Mouse (Mus musculus) urinary bladder, postnatal 14 days (tissue): ENCODE measurements around the gene Pappa.
A peak's percentile ranks its signal among the peaks of the same experiment; 100 is the strongest.

Experiments
- DNase-seq: peaks from one replicate; pipeline ENCODE4 v3.0.0; 2021; ENCODE audit warnings: low spot score

The Pappa gene

DNA sequence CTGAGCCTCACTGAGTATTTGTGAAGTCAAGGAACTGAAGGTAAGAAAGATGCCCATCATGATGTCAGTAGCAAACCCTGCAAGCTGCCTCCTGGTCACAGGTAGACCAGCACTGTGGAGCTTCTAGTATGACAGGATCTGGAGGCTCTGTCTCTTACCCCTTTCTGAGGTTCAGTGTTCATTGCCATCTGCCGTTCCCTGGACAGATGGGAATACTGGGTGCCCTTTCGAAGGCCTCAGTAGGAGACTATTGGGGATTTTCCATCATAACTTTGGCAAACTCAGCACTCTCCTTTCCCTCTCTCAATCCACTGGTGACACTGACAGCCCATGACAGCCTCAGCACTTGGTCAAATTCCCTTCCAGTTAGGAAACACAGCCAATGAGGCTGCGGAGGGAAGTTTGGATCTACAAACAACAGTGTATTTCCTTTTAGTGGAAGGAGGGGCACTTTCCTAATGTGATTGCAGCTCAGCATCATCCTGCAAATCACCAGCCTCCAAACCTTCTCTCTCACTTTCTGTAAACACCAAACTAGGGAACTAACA is 42.4 kb downstream of the Pappa start:
- DNase-seq: no peak

DNA sequence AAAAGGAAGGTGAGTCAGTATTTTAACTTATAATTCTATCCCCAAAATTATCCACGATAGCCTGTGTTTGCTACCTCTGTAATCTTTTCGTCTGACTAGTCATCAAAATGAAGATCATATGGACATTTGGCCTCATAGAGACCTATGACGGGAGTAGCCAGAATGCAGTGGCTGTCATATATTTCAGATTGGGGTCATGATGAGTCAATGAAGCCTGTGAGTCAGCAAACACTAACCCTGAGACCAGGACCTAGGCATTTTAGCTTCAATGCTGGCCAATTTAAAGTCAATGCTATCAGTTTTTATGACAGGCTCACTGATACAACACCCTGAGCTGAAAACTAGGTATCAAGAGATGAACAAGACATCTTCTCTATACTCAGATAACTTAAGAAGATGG is 50.5 kb downstream of the Pappa start:
- DNase-seq: no peak

DNA sequence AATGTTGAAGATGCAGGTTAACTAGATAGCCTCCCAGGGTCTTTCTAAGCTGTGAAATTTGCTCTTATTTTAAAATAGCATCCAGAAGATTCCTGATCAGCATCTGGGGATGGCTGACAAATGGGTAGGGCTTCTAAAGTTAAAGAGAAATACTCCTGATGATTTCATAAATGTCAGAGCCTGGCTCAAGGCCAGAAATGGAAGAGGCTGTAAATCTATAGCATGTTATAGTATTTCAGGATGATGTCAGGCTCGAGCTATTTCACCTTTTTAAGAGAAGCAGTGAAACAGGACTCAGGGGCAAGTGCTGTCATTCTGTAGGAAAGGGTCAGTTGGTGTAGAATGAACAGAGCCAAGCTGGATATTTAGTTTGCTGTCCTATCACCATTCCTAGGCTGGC is 54.2 kb downstream of the Pappa start:
- no peak for DNase-seq

DNA sequence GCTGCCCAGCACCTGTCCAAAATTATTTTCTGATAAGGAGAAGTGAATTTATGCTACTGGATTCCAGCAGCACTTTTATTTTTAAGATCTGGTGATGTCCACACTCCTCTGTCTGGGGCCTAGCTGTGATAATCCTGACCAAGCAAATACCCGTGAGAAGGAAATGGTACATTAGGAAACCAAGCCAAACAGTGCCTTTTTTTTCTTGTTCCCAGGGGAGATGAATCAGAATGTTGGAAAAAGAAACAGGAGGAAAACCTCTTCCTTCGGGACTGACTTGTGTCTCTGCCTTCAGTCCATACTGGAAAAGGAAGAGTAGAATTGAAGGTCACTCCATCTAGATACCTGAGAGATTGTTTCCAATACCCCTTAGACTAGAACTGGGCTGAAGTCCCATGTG is 63.3 kb downstream of the Pappa start:
- no peak for DNase-seq

DNA sequence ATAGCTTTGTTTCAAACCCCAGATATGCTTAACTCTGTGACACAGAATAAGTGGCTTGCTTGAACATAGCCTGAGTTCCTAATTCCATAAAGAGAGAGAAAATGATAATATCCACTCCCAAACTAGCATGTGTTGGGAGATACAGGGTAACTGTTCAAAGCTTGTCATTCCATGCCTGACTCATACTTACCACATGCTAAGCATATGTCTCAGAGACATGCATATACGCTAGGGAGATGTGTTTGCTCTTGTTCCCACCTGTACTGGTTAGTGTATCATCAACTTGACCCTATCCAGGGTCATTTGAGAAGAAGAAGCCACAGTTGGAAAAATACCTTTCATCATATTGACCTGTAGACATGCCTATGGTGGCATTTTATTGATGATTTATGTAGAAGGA is 63.7 kb downstream of the Pappa start:
- no peak for DNase-seq

DNA sequence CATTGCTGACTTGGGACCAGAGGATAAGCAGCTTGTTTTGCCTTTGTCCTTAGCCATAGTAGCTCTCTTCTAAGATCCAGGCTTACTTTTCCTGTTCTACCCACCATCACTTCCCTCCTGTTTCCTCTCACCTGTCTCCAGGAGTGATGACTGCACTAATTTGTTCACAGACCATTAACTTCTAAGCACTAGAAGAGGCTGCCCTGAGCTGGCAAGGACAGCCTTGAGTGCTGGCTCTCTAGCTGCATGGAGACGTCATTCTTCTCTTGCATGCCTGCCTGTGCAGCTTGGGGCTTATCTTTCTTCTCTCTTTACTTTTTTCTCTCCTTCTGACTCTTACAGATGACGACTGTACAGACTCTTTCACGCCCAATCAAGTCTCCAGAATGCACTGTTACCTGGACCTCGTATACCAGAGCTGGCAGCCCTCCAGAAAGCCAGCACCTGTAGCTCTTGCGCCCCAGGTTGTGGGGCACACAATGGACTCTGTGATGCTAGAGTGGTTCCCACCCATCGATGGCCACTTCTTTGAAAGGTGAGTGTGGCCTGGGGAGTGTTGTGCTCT is 65.0 kb downstream of the Pappa start:
- DNase-seq: peak; percentile 5

DNA sequence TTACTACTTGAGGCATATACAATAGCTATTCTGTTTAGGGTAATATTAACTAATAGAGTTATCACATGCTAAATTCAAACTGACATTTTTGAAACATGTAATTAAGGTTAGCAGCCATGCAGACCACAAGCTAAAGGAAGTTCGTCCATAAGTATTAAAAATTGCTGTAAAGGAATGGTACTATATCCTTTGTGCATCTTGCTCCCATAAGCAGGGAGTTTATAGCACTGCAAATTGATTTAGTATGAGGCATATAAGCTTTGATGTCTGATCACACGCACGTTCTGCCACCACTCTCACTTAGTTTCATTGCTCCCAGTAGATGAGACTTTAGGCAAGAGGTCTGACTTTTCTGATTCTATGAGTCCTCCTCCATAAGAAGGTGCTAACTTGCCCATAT is 68.8 kb downstream of the Pappa start:
- no peak for DNase-seq

DNA sequence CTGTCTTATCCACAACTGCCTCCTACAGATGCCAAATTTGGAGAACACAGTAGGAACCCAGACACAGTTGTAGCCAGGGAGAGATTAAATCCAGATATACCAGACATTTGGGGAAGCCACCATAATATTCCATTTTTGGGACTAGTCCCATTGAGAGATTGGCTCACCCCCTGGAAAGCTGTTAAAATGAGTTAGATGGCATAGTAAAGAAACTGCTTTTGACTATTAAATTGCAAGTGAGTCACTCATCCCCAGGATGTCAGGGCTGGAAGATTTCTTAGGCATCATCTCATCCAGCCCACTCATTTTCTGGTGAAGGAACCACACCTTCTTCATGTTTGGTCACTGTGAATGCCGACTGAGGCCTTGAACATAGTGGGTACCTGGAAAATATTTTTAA is 72.0 kb downstream of the Pappa start:
- DNase-seq: no peak

DNA sequence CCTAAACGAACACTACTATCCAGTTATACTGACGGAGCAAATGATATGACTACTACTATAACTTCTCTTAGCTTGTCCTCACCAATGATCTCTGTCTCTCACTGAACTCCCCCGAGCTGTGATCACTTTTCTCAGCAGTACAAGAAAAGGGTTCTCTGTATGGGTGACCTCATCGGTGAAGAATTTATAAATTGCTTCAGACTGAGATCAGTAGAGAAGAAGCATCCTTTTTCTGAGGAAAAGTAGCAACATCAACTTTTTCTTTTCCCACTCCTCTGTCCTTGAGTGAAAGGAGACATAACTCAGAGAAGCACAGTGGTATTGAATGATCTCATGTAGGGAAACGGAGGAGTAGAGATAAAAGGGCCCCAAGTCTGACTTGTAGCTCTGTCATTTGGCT is 79.7 kb downstream of the Pappa start:
- DNase-seq: no peak

DNA sequence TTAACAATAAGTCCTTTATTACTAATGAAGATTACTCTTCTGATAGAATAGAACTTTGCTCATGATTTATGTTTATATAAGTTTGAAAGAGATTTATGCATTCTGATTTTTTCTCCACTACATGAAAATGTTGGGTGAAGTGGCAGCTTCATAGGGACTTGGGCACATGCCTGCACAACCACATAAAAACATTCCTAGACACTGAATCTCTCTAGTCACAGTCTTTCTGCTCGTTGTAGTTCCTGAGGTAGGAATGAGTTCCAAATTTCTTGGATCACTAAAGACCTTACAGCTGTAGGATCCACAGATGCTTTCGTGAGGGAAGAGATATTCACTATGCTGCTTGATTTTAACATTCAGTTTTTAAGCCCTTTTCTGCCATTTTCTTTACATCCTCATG is 81.5 kb downstream of the Pappa start:
- no peak for DNase-seq

DNA sequence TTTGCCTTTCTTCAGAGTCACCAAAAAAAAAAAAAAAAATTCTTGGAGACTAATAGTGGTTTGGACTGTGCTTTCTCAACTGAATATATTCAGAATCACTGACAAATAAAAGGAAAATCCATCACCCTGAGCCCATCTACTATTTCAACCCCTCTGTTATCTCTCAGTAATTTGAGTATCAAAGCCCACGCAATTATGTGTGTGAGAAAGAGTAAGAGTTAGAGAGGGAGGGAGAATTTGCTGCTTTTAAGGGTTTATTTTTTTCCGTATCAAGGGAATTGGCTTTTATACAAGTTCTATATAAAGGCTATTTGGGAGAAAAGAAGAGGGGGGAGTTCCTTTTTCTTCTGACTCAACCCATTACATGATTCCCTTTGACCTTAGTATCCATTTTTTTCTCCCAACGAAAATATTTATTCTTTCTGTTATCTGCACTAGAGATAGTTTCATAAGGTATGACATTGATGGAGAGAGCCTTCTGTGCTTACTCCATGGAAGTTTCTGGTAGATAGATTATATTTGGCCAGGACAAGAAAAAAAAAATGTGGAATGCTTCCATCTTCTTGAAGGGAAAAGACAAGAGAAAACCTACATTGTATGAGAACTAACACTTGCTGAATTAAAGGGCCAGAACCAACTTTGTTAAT is 85.5 kb downstream of the Pappa start:
- DNase-seq: no peak

DNA sequence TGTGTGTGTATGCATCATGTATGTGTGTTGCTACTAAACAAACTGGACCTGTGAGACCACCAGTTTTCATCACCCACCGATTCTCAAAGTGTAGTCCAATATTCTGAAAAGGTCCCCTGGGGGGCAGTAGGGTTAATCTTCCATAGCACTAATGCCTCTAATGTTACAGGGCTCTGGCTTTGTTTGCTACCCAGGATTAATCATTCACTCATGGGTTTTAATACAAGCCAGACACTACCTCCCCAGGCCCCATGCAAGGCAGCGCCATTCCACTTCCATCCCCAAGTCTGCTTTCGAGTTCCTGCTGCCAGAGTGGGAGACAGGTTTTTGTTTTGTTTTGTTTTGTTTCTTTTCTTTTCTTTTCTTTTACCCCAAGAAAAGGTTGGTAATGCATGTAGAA is 92.7 kb downstream of the Pappa start:
- DNase-seq: no peak

DNA sequence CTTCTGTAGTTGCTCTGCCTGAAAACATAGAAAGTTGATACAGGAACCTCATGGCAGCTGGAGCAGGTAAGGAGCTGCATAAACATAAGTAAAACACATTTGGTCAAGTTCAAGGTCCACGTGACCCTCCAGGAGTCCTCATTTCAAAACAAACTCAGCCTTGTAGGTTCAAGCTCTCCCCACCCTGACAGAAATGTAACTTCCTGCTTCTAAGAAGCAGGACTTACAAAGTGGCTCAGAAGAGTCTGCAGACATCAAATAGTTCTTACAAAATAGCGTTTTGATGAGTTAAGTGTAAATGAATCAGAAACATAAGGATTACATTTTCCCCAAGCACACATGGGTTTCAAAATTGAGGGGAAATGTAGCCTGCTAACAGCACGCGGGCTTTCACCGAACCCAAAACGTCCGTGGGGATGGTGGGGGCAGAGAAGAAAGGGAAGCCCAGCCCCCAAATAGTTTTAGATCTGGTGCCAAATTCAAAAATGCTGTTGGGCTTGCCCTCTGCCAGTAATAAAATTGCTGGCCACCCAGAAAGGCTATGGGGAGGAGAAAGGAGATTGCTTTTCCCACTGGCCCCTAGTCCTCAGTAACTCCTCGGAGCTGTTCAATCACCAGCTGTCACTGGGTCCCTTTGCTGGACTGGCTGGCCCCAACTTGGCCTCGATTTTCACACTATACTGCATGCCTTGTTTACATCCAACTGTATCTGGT is 93.8 kb downstream of the Pappa start:
- no peak for DNase-seq

DNA sequence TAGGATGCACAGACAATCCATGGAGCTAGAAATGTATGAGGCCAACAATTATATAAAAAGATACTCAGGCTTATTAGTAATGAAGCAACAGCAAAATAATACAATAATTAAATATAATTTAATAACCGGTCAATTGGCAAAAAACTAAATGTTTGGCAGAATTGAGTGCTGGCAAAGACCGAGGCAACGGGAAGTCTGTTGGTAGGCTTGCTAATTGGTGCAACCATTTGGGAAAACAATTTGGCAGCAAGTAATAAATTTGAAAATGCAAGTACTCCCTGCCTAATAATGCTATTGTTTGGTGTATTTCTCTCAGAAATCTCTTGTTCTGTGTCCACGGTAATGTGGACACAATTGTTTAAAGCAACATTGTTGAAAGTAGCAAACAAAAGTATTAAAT is 99.9 kb downstream of the Pappa start:
- DNase-seq: no peak

DNA sequence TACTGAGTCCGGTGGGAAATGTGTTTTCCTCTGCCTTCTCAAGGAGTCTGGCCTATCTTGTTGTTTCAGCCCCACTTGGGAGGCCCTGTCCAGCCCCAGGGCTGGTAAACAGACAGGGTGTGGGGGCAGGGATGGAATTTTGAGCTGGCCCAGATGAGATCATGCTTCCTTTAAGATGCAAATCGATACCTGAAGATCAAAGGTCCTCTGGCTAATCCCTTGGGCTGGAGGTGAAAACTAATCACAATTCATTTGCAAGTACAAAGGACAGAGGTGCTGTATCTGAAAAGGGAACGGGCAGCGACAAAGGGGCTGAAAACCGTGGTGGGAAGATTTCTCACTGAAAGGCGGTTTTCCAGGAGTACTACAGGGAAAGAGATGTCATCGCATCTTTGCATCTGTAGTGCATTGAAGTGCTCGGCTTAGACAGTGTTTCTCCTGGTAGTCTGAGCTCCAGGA is 114.6 kb downstream of the Pappa start:
- no peak for DNase-seq

DNA sequence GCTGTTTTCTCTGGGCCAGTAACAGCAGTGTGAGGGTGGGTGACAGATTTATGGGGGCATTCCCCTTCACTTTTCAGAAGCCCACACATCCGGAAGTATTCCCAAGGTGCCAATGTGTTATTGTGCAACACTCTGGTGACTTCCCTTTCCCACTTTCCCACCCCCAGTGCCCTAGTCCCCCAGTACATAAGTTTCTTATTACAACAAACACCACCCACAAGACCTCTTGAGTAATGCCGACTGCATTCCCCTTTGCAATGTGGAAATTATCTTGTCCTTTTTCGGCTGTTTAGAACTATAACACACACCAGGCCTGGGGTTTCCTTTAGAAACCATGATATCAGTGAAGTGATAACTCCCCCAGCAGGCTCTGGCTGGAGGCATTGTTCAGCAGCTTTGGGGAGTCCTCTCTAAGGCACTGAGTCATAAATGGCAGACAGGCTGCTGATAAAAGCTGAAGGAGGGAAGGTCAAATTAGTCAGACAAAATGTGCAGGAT is 118.5 kb downstream of the Pappa start:
- DNase-seq: no peak

DNA sequence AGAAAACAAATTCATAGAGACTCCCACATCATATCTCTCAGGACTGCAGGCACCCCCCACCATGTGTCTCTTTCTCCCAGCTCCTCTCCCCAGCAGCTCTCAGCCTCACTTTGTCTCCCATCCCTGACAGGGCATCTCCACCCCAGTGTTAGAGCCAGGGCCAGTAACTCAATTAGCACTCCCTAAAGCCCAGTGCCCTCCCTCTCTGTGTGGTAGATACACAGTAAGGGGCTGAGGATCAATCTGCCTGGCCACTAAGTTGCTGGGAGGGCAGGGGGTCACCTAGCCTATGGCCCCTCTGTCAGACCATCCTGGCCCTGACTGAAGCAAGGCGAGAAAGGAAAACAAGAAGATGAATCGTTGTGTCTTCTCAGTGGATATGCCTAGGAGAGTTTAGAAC is 119.3 kb downstream of the Pappa start:
- DNase-seq: no peak

DNA sequence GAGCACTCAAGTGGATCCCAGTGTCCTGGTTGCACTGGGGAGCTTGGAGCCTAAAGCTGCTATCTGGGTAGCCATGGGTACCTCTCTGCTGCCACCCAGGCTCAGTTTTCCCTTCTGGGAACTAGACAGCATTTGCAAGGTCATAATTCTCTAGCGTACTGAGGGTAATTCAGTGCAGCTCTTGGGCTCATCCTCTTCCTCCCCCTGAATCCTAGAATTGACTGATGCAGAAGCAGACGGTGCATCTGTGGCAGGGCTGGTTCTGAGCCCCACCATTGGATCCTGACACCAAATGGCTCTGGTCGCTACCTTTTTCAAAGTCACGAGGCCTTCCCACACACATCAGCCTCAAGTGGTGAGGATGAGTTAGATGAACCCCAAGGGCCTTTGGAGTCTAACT is 121.0 kb downstream of the Pappa start:
- DNase-seq: no peak

DNA sequence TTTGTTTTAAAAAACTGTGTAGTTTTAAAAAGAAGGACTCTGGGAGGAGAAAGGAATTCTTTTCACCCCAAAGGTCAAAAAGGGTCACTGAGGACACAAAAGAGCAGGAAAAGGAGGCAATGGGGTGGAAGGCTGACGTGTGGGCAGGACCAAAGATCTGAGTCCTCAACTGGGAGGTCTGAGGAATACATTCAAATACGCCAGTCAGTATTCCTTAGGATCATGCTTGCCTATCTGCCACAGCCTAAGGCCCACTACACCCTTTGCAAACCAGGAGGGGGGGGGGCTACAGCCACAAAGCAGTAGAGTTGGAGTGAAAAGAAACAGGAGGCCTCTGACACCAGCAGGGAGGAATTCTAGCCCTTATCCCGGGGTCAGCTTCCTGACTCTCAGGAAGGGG is 121.5 kb downstream of the Pappa start:
- no peak for DNase-seq

DNA sequence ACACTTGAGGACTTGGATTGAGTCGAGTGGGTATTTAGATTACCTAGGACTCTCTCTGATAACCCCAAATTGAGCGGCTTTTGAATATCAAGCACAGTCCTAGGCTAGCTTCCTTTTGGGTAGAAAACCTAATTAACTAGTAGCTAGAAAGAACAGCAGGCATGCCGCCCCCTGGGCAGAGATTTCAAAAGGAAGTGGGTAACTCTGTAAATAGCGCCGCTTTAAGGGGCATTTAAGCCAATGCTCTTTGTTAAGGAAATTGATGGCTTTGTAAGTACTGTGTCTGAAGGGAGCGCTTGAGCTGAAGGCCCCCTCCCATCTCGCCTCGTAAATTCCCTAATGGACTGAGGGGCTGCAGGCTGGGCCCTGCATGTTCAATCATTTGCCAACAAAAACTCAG is 128.2 kb downstream of the Pappa start:
- DNase-seq: no peak

DNA sequence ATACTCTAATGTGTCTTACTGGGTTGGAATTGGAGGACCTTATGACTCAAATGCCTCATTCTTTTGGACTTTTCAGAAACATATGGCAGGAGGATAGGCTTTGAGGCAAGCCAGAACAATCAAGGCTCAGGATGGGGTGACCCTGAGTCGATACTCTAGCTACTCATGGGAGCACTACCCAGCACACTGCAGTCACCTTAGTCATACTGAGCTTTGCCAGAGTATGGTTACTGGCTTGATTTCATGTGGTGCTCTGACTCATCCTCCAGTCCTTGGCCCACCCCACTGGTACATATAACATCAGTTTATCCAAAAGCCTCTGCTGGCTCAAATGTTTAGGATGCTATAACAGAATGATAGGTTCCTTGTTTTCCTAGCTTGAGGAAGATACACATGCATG is 130.1 kb downstream of the Pappa start:
- no peak for DNase-seq

DNA sequence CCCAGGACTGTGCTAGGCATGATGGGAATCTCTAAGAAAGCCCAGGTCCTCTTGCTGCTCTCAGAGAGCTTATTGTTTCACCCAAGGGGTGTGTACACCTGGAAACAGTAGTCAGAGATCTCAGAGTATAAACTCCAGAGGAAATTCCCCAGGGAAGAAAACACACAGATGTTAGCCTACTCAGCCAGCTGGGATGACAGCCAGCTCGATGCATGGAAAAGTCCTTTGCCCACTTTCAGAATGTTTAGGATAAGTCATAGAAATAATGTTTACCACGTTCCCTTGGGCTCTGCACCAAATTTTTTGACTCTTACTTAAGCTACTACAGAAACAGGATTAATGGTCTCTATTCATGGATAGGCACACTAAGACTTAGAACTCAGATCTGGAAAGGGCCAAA is 143.1 kb downstream of the Pappa start:
- DNase-seq: no peak

DNA sequence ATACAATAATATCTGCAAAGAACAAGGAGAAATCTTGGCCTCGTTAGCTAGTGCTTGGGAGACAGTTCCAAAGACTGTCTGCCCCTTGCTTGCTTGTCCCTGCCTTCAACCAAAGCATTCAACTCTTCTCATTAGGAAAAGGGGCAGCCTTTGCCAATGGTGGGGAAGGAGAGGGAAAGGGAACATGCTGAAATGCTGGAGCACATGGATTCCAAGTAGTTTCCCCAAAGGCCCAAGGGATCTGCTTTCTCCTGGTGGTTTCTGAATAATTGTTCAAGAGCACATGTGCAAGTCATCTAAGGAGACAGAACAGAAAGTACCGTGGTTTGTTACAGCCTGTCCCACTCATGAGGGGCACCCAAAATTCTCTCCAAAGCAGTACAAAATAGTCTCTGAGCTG is 146.0 kb downstream of the Pappa start:
- DNase-seq: no peak
